ENCODE assay signal across 8 mouse cellular contexts in the genomic region with DNA sequence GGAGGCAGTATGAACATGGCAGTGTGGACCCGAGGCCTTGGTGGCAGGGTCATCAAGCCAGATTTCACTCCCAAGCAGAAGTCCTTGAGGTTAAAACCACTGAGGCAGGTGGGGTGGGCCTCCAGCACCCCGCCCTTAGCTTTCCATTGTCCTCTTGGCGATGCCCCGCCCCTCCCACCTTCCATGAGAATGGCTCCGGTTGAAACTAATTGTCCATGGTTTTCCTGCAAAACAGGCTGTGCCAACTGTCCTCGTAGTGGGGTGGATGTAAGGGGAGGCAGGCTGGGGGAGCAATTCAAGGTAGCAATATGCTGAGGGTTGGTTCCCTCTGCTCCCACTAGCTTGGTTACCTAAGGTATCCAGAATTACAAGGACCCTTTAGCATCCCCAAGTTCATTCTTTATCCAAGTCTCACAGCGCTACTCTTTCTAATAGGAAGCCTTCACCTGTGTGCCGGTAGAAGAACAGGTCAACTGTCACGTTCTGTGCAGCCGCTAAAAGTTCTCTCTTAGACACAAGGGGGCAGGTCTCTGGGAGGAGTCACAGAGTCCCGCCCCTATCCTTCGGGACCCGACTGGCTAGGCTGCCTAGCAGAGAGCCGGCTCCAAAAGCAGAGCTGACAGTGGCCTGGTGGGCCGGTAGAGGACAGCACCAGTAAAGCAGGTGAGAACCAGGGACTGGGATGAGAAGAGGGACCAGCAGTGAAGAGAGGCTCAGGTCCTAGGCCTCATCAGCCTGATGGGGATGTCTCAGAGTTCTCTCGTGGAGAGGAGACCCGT. TPM values are rescaled to one million over a fixed set of nuclear protein-coding genes. Genes with fewer than 3 reads are reported as not detected.
DNase-seq lines count a peak whose midpoint lies in the region; ATAC-seq and TF ChIP-seq lines count a peak whose summit lies in the region.

No protein-coding gene starts in this region.

- no peaks in the 10 kb centered on the region for H3K36me3 ChIP-seq in intestine, embryonic 16.5 days (ENCODE audit: control insufficient read depth, insufficient read depth, low read length)
- H3K36me3 ChIP-seq in stomach, embryonic 15.5 days: no peaks in the 10 kb centered on the region

- H3K4me2 ChIP-seq in intestine, embryonic 16.5 days (ENCODE audit: low read depth, low read length): peak overlapping the region; percentile 39
- H3K4me2 ChIP-seq in stomach, embryonic 15.5 days: peak overlapping the region; percentile 37

- no peak for TF ChIP-seq POLR2A in lung, adult 2 months (IDR thresholded peaks at IDR 0.05; ENCODE audit: borderline replicate concordance, extremely low read depth, low read depth, low read length)

- 0 out of 2 replicates have a peak overlapping the region, but pooled peaks have one; percentile 14 for H3K9ac ChIP-seq in intestine, embryonic 16.5 days (ENCODE audit: low read depth, low read length)
- H3K9ac ChIP-seq in stomach, embryonic 15.5 days: no peak overlapping the region

- intact Hi-C loops in left cerebral cortex, postnatal 36 days (cut with DNase I): no loop called here

- peak; percentile 91 for ATAC-seq in intestine, embryonic 16.5 days
- peak; percentile 84 for ATAC-seq in stomach, embryonic 15.5 days (ENCODE audit: insufficient read depth, low FRiP score, low read depth)

- H3K27ac ChIP-seq in intestine, embryonic 16.5 days (ENCODE audit: low read length): no peak overlapping the region
- no peak overlapping the region for H3K27ac ChIP-seq in stomach, embryonic 15.5 days

- peaks cover 6% of the 10 kb centered on the region for H3K27me3 ChIP-seq in intestine, embryonic 16.5 days (replicated peaks; ENCODE audit: control insufficient read depth, insufficient read depth, low read length)
- no peaks in the 10 kb centered on the region for H3K27me3 ChIP-seq in stomach, embryonic 15.5 days (replicated peaks)

- WGBS in intestine, embryonic 16.5 days: 11% methylated on average over 17 of the region's 17 CpGs
- WGBS in lung, adult 2 months: 15% methylated on average over 17 of the region's 17 CpGs
- WGBS in stomach, embryonic 15.5 days: 12% methylated on average over 17 of the region's 17 CpGs

- peak; percentile 68 for DNase-seq in adrenal gland, adult 2 months
- DNase-seq in adrenal gland, postnatal 4 days (ENCODE audit: low spot score in 2 of 2): no peak
- peak; percentile 59 for DNase-seq in embryo, embryonic 9.5 days (ENCODE audit: extremely low spot score)
- peak; percentile 24 for DNase-seq in lung, adult 2 months
- no peak for DNase-seq in gastrocnemius, postnatal 25 days
- DNase-seq in left cerebral cortex, postnatal 36 days (ENCODE audit: low spot score in 2 of 2): no peak

- H3K4me1 ChIP-seq in intestine, embryonic 16.5 days (ENCODE audit: control insufficient read depth, insufficient read depth, low read length): no peaks in the 10 kb centered on the region; the same call in 1 of the 2 replicates
- no peaks in the 10 kb centered on the region for H3K4me1 ChIP-seq in lung, adult 2 months (ENCODE audit: control insufficient read depth, insufficient read depth, low read length)
- H3K4me1 ChIP-seq in stomach, embryonic 15.5 days: 0 out of 2 replicates have a peak, but pooled peaks cover 3% of the 10 kb centered on the region

- H3K4me3 ChIP-seq in intestine, embryonic 16.5 days (ENCODE audit: low read length): peak overlapping the region; percentile 18; the same call in 1 of the 2 replicates
- H3K4me3 ChIP-seq in lung, adult 2 months (replicated peaks; ENCODE audit: extremely low read depth, low read depth, low read length): no peak overlapping the region
- 0 out of 2 replicates have a peak overlapping the region, but pooled peaks have one; percentile 5 for H3K4me3 ChIP-seq in stomach, embryonic 15.5 days (replicated peaks)

- no peak for TF ChIP-seq CTCF in lung, adult 2 months (IDR thresholded peaks at IDR 0.05; ENCODE audit: insufficient read depth, low read length)

- H3K9me3 ChIP-seq in intestine, embryonic 16.5 days (ENCODE audit: control insufficient read depth, low read length): no peaks in the 10 kb centered on the region
- H3K9me3 ChIP-seq in stomach, embryonic 15.5 days: no peaks in the 10 kb centered on the region

RNA-seq across cellular contexts. Expression of gene Psmb7, which starts 25.1 kb away (rescaled TPM):
- total RNA-seq in adrenal gland, adult 2 months (2021): 100 to 1,000 TPM; 278 to 283 TPM
- polyA plus RNA-seq in adrenal gland, adult 2 months (2012; rRNA removed): 25.0 and 29.1 TPM in 2 replicates
- 100 to 1,000 TPM; 262 to 277 TPM for total RNA-seq in adrenal gland, postnatal 4 days (2021)
- polyA plus RNA-seq in intestine, embryonic 16.5 days (2015; fragmentation: Nextera tagmentation; extraction: Ambion mirVana): 214 and 234 TPM in 2 replicates
- 36.3 and 69.8 TPM in 2 replicates for polyA plus RNA-seq in lung, adult 2 months (2012; rRNA removed)
- polyA plus RNA-seq in stomach, embryonic 15.5 days (2015; fragmentation: Nextera tagmentation; extraction: Ambion mirVana): 218 and 230 TPM in 2 replicates
- 100 to 1,000 TPM; 281 to 289 TPM for total RNA-seq in gastrocnemius, postnatal 25 days (2021)
- total RNA-seq in left cerebral cortex, postnatal 36 days (2021): 100 to 1,000 TPM; 180 to 206 TPM

RNA-seq across cellular contexts. Expression of gene Nr5a1, which starts 45.4 kb away (rescaled TPM):
- total RNA-seq in adrenal gland, adult 2 months (2021): 100 to 1,000 TPM; 302 to 765 TPM
- 836 and 1,436 TPM in 2 replicates for polyA plus RNA-seq in adrenal gland, adult 2 months (2012; rRNA removed)
- 100 to 1,000 TPM; 432 to 438 TPM for total RNA-seq in adrenal gland, postnatal 4 days (2021)
- polyA plus RNA-seq in intestine, embryonic 16.5 days (2015; fragmentation: Nextera tagmentation; extraction: Ambion mirVana): 0.11 and 1.3 TPM in 2 replicates
- 0.04 TPM in 1 of 2 replicates, not detected in the other for polyA plus RNA-seq in lung, adult 2 months (2012; rRNA removed)
- 1.1 and 1.2 TPM in 2 replicates for polyA plus RNA-seq in stomach, embryonic 15.5 days (2015; fragmentation: Nextera tagmentation; extraction: Ambion mirVana)
- total RNA-seq in gastrocnemius, postnatal 25 days (2021): not detected
- under 1 TPM in 1 of 2 experiments, not detected in 1; 0.25 TPM for total RNA-seq in left cerebral cortex, postnatal 36 days (2021)

Comparison
In these comparisons a context has a peak if more than half of its experiments do, and no peak if none do; other contexts are left out.
1. DNase-seq: peak in adrenal gland, adult 2 months (single experiment), embryo, embryonic 9.5 days (single experiment) and lung, adult 2 months (single experiment); none in adrenal gland, postnatal 4 days (0 of 2), gastrocnemius, postnatal 25 days (single experiment) and left cerebral cortex, postnatal 36 days (0 of 2).
2. RNA of gene Nr5a1, which starts 45.4 kb away (total RNA-seq): 302 to 765 TPM in adrenal gland, adult 2 months and 432 to 438 TPM in adrenal gland, postnatal 4 days; 0.25 TPM in left cerebral cortex, postnatal 36 days and not detected in gastrocnemius, postnatal 25 days; every median in the first group is over 100 times any median in the second.